Mouse (Mus musculus) intestine, embryonic 14.5 days (tissue): Measurements from ENCODE around the gene Ehd1. TPM values are rescaled to one million over a fixed set of nuclear protein-coding genes. Genes with fewer than 3 reads are reported as not detected.

Source experiments
- ATAC-seq: fragments of 200-750 bp; cut with Nextera tagmentation; replicated peaks from 2 replicates; pipeline ENCODE4 v1.8.0; 2017; ENCODE audit warnings: low read depth, moderate number of reproducible peaks, moderate TSS enrichment, moderate library complexity; ENCODE audit not compliant: low FRiP score, low TSS enrichment
- DNase-seq: peaks from one replicate; pipeline ENCODE4 v3.0.0-alpha.2; 2018; ENCODE audit warnings: low spot score
- H3K27ac ChIP-seq: fragments of 300-500 bp; sonication (generic); 2 replicates; pipeline ENCODE4 v1.5.1; 2014; ENCODE audit warnings: low read depth, mild to moderate bottlenecking, control low read depth
- H3K27me3 ChIP-seq: fragments of 300-500 bp; sonication (generic); replicated peaks from 2 replicates; pipeline ENCODE4 v1.6.1; 2014; ENCODE audit warnings: low read length, control low read depth; ENCODE audit not compliant: control insufficient read depth, insufficient read depth
- H3K36me3 ChIP-seq: fragments of 300-500 bp; sonication (generic); 2 replicates; pipeline ENCODE4 v1.6.1; 2014; ENCODE audit warnings: low read length, control low read depth; ENCODE audit not compliant: control insufficient read depth, insufficient read depth
- H3K4me1 ChIP-seq: fragments of 300-500 bp; sonication (generic); replicated peaks from 2 replicates; pipeline ENCODE4 v1.6.1; 2014; ENCODE audit warnings: low read length, control low read depth, mixed read lengths; ENCODE audit not compliant: control insufficient read depth, insufficient read depth
- H3K4me2 ChIP-seq: fragments of 300-500 bp; sonication (generic); 2 replicates; pipeline ENCODE4 v1.6.1; 2014; ENCODE audit warnings: low read length
- H3K4me3 ChIP-seq: fragments of 300-500 bp; sonication (generic); 2 replicates; pipeline ENCODE4 v1.5.1; 2014; ENCODE audit warnings: low read depth, low read length, control low read depth, mixed read lengths
- H3K9ac ChIP-seq: fragments of 300-500 bp; sonication (generic); 2 replicates; pipeline ENCODE4 v1.6.1; 2014; ENCODE audit warnings: mild to moderate bottlenecking, low read length
- H3K9me3 ChIP-seq: fragments of 300-500 bp; sonication (generic); 2 replicates; pipeline ENCODE4 v1.6.1; 2016; ENCODE audit warnings: low read length, control low read depth; ENCODE audit not compliant: control insufficient read depth
- WGBS: fragments of 180-500 bp; shearing (Covaris S2); extraction: QIAGEN DNeasy Blood & Tissue Kit; methylation state at CpG from one replicate; pipeline ENCODE4 v1.1.7; 2014; 5-methylcytosine and 5-hydroxymethylcytosine counted together
- polyA plus RNA-seq: library from polyadenylated mRNA; unstranded; fragments of >200 nt; fragmentation: Nextera tagmentation; extraction: Ambion mirVana; gene quantifications from 2 replicates; pipeline ENCODE4 v1.2.1, GENCODE M21; 2014

Gene Ehd1
- polyA plus RNA-seq, 1 experiment from 2014 or later = 46.9 TPM

- no peak for ATAC-seq
- no peak overlapping the region for H3K4me3 ChIP-seq
Measured at GRCm38 (mm10) chr19:6336920-6337319, 60.4 kb downstream of the Ehd1 start.

GRCm38 (mm10) chr19:6338171-6338570, 61.6 kb downstream of the Ehd1 start:
- no peak for ATAC-seq
- peaks cover 35% of the 10 kb centered on the region for H3K36me3 ChIP-seq
- H3K27ac ChIP-seq = no peak overlapping the region
- H3K9me3 ChIP-seq = no peaks in the 10 kb centered on the region
- no peak overlapping the region for H3K4me3 ChIP-seq
- DNase-seq = no peak
- H3K9ac ChIP-seq = no peak overlapping the region
- H3K4me2 ChIP-seq = no peak overlapping the region
- H3K4me1 ChIP-seq = peaks cover 18% of the 10 kb centered on the region
- no peaks in the 10 kb centered on the region for H3K27me3 ChIP-seq
- WGBS = 93% methylated on average over 7 of the region's 7 CpGs

More at GRCm38 (mm10) chr19:6336920-6337319, 60.4 kb downstream of the Ehd1 start:
- no peak overlapping the region for H3K9ac ChIP-seq
- H3K4me1 ChIP-seq = peaks cover 18% of the 10 kb centered on the region
- WGBS = 92% methylated on average over 10 of the region's 10 CpGs
- H3K9me3 ChIP-seq = no peaks in the 10 kb centered on the region
- H3K36me3 ChIP-seq = peaks cover 35% of the 10 kb centered on the region
- H3K27me3 ChIP-seq = no peaks in the 10 kb centered on the region
- H3K27ac ChIP-seq = no peak overlapping the region
- H3K4me2 ChIP-seq = peak overlapping the region; percentile 92
- no peak for DNase-seq

DNA sequence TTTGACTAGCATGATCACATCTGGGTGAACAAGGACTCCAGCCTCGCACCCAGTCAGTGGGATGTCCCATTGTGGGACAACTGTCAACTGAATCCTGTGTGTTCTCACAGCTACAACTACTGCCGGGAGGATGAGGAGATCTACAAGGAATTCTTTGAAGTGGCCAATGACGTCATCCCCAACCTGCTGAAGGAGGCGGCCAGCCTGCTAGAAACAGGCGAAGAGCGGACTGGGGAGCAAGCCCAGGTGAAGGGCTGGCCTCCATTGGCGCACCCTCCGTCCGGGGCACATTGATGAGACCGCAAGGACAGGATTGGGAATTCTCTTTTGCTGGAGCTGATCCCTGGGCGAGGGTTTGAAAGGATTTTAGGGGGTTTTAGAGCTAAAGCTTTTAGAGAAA, 62.2 kb downstream of the Ehd1 start:
- 92% methylated on average over 11 of the region's 11 CpGs for WGBS

DNA sequence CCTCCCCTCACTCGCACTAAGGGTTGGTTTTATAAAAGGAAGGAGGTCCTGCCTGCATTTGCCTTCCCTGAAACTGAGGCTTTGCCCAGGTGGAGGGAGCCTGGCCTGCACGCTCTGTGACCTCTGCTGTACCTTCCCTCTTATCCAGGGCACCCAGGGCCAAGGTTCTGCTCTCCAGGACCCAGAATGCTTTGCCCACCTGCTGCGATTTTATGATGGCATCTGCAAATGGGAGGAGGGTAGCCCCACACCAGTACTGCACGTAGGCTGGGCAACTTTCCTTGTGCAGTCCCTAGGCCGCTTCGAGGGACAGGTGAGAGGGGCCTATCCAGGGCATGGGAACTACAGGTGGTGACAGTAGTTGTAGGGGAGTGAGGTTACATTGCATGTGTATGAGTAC, 62.7 kb downstream of the Ehd1 start:
- no peaks in the 10 kb centered on the region for H3K9me3 ChIP-seq
- no peaks in the 10 kb centered on the region for H3K27me3 ChIP-seq
- ATAC-seq (no peak), DNase-seq (no peak)
- no peak overlapping the region for H3K4me3 ChIP-seq
- H3K4me1 ChIP-seq = peaks cover 18% of the 10 kb centered on the region
- no peak overlapping the region for H3K9ac ChIP-seq
- H3K27ac ChIP-seq = no peak overlapping the region
- H3K36me3 ChIP-seq = peaks cover 39% of the 10 kb centered on the region
- WGBS = 94% methylated on average over 6 of the region's 6 CpGs
- no peak overlapping the region for H3K4me2 ChIP-seq

More for the DNA sequence above, 62.2 kb downstream of the Ehd1 start:
- Histone ChIP-seq H3K27ac (no peak overlapping the region), H3K4me1 (peaks cover 18% of the 10 kb centered on the region), H3K4me3 (no peak overlapping the region), H3K4me2 (no peak overlapping the region), H3K36me3 (peaks cover 35% of the 10 kb centered on the region), H3K9ac (no peak overlapping the region), H3K9me3 (no peaks in the 10 kb centered on the region), H3K27me3 (no peaks in the 10 kb centered on the region)
- ATAC-seq = no peak
- DNase-seq = no peak

GRCm38 (mm10) chr19:6339890-6340504, 63.5 kb downstream of the Ehd1 start:
- Histone ChIP-seq H3K4me3 (no peak overlapping the region), H3K4me2 (peak overlapping the region; percentile 83), H3K27me3 (no peaks in the 10 kb centered on the region), H3K9me3 (no peaks in the 10 kb centered on the region), H3K36me3 (peaks cover 39% of the 10 kb centered on the region), H3K4me1 (peaks cover 15% of the 10 kb centered on the region), H3K9ac (no peak overlapping the region), H3K27ac (no peak overlapping the region)
- no peak for DNase-seq
- ATAC-seq = 0 out of 2 replicates have a peak, but pooled peaks have one; percentile 2
- 73% methylated on average over 15 of the region's 15 CpGs for WGBS

DNA sequence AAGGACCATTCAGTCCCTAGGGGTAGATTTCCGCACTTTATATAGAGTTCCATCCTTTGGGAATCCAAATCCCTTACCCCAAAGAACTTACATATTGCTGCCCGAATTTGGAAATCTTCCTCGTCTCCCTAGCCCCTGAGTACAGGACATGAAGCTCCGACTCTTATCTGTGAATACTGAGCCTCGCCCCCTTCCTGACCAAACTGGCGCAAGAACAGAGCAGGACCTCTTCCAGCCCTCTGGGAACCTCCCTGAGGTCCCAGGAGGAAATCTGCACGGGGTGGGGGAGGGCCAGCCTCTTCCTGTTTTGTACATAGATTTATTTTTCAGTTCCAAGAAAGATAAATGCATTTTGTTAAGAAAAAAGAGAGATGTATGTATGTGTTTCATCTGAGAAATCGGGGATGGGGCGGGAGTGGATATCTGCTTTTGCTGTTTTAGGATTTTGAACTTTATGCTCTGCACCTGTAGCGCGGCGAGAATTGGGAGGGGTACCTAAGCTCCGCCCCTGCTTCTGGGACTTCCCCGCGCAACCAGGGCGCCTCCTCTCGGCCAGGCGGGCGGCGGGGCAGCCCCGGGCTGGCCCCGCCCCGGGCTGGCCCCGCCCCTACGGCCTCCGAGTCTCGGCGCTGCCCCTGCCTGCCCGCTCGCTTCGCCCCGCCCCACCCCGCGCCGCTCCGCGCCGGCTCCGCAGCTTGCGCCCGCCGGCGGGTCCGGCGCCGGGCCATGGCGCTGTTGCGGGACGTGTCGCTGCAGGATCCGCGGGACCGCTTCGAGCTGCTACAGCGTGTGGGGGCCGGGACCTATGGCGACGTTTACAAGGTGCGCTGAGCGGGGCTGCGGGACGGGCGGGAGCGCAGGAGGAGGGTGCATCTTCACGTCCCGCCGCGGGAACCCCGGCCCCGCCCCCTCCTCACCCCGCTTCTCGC, 64.3 kb downstream of the Ehd1 start, which contains the start of gene Map4k2:
Gene Map4k2, plus strand, starts transcription at position 612 of the 929 bp plus-strand sequence.
- peak; percentile 85 for DNase-seq
- H3K9ac ChIP-seq = peak within 1 kb of the TSS; percentile 51
- no peaks in the 10 kb centered on the region for H3K27me3 ChIP-seq
- H3K36me3 ChIP-seq = peaks cover 45% of the 10 kb centered on the region
- peak within 1 kb of the TSS; percentile 83 for H3K4me2 ChIP-seq
- no peaks in the 10 kb centered on the region for H3K9me3 ChIP-seq
- no peak within 1 kb of the TSS for H3K27ac ChIP-seq
- peak; percentile 77 for ATAC-seq
- peak within 1 kb of the TSS; percentile 50 for H3K4me3 ChIP-seq
- 6% methylated on average over 65 of the region's 72 CpGs for WGBS
- H3K4me1 ChIP-seq = peaks cover 15% of the 10 kb centered on the region

DNA sequence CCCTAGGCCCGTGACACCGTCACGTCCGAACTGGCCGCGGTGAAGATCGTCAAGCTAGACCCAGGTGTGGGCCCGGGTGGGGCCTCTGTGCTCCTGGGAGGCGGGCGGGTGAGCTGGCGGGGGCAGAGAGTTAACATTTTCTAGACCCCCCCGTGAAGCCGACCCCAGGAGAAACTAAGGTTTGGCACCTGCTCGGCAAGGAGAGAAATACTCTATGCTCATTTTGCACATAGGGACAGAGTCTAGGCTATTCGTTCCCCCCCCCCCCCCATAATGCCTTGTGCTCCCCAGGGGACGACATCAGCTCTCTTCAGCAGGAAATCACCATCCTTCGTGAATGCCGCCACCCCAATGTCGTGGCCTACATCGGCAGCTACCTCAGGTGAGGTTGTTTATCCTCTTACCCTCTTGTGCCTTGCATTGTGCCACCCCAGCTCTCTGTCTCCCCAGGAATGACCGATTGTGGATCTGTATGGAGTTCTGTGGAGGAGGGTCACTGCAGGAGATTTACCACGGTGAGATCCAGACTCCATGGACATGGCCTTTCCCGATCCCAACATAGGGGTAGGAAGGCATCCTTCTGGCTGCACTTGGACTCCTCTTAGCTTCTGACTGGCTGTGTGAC, 65.0 kb downstream of the Ehd1 start:
- Histone ChIP-seq H3K9ac (peak overlapping the region; percentile 51), H3K27me3 (no peaks in the 10 kb centered on the region), H3K4me3 (peak overlapping the region; percentile 50), H3K27ac (no peak overlapping the region), H3K36me3 (peaks cover 50% of the 10 kb centered on the region), H3K9me3 (no peaks in the 10 kb centered on the region), H3K4me1 (peaks cover 7% of the 10 kb centered on the region), H3K4me2 (peak overlapping the region; percentile 83)
- DNase-seq (no peak), ATAC-seq (no peak)
- WGBS = 12% methylated on average over 22 of the region's 23 CpGs

DNA sequence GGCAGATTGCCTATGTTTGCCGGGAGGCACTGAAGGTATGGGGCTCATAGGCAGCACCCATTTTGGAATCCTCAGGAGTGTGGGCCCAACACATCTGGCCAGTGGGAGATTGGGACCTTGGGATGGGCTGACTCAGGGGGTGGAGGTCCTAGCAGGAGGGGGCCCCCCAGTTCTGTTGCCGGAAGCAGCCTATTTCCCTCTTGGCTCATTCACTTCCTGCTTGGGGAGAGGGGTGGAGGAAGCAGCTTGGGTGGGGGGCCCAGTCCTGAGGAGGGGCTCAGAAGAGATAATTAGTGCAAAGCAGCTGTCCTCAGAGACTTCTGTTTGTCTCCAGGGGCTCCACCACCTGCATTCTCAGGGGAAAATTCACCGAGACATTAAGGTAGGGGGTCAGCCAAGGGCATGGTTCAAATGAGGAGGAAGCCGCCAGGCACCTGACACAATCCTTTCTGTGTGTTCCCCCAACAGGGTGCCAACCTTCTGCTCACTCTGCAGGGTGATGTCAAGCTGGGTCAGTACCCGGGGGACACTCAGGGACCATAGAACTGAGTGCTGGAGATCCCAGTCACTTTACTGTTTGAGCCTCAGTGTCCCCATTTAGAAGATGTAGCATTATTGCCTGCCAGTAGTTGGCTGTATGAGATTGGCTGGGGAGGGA, 65.9 kb downstream of the Ehd1 start:
- H3K4me3 ChIP-seq = no peak overlapping the region
- H3K27ac ChIP-seq = no peak overlapping the region
- DNase-seq (no peak), ATAC-seq (no peak)
- H3K9ac ChIP-seq = no peak overlapping the region
- no peak overlapping the region for H3K4me2 ChIP-seq
- peaks cover 6% of the 10 kb centered on the region; the same call in 1 of the 2 replicates for H3K4me1 ChIP-seq
- peaks cover 52% of the 10 kb centered on the region for H3K36me3 ChIP-seq
- H3K27me3 ChIP-seq = no peaks in the 10 kb centered on the region
- WGBS = 74% methylated on average over 5 of the region's 5 CpGs
- H3K9me3 ChIP-seq = no peaks in the 10 kb centered on the region
